Mouse (Mus musculus): Measurements from ENCODE around the gene Nxn. TPM values are rescaled to one million over a fixed set of nuclear protein-coding genes. Genes with fewer than 3 reads are reported as not detected.

Nxn gene
- polyA plus RNA-seq, 1 experiment from 2014 or later, result 22.3 TPM

- 75% methylated on average over 4 of the region's 4 CpGs for WGBS
- H3K36me3 ChIP-seq (replicated peaks), result no peaks in the 10 kb centered on the region
These were observed 93.4 kb downstream of the Nxn start for GRCm38 (mm10) chr11:76305571-76305970.

GRCm38 (mm10) chr11:76303368-76303767 is 95.6 kb downstream of the Nxn start:
- H3K4me2 ChIP-seq, result no peak overlapping the region
- H3K36me3 ChIP-seq (replicated peaks), result no peaks in the 10 kb centered on the region
- WGBS, result 61% methylated on average over 11 of the region's 11 CpGs
- H3K4me1 ChIP-seq, result no peaks in the 10 kb centered on the region
- H3K27ac ChIP-seq, result no peak overlapping the region
- H3K4me3 ChIP-seq, result no peak overlapping the region
- H3K9me3 ChIP-seq, result no peaks in the 10 kb centered on the region
- no peak for ATAC-seq (replicated peaks)
- H3K27me3 ChIP-seq (replicated peaks), result no peaks in the 10 kb centered on the region
- H3K9ac ChIP-seq, result no peak overlapping the region

More at GRCm38 (mm10) chr11:76305571-76305970, 93.4 kb downstream of the Nxn start:
- no peaks in the 10 kb centered on the region for H3K9me3 ChIP-seq
- no peaks in the 10 kb centered on the region for H3K4me1 ChIP-seq
- H3K4me3 ChIP-seq, result no peak overlapping the region
- H3K27me3 ChIP-seq (replicated peaks), result no peaks in the 10 kb centered on the region
- no peak overlapping the region for H3K9ac ChIP-seq
- H3K4me2 ChIP-seq, result no peak overlapping the region
- no peak overlapping the region for H3K27ac ChIP-seq
- ATAC-seq (replicated peaks), result no peak

- WGBS, result 89% methylated on average over 5 of the region's 5 CpGs
- no peak for ATAC-seq (replicated peaks)
- no peaks in the 10 kb centered on the region for H3K27me3 ChIP-seq (replicated peaks)
- no peak overlapping the region for H3K4me3 ChIP-seq
- 0 out of 2 replicates have a peak, but pooled peaks cover 4% of the 10 kb centered on the region for H3K4me1 ChIP-seq
- H3K27ac ChIP-seq, result no peak overlapping the region
- H3K36me3 ChIP-seq (replicated peaks), result no peaks in the 10 kb centered on the region
- no peak overlapping the region for H3K4me2 ChIP-seq
- no peak overlapping the region for H3K9ac ChIP-seq
- no peaks in the 10 kb centered on the region for H3K9me3 ChIP-seq
These were observed 98.1 kb downstream of the Nxn start for GRCm38 (mm10) chr11:76300862-76301261.

- 0 out of 2 replicates have a peak, but pooled peaks cover 9% of the 10 kb centered on the region for H3K4me1 ChIP-seq
- WGBS, result 65% methylated on average over 9 of the region's 9 CpGs
These were observed 100.4 kb downstream of the Nxn start for GRCm38 (mm10) chr11:76298457-76299000.

GRCm38 (mm10) chr11:76297252-76297651 is 101.7 kb downstream of the Nxn start:
- WGBS, result 49% methylated on average over 9 of the region's 9 CpGs
- no peak for ATAC-seq (replicated peaks)
- no peaks in the 10 kb centered on the region for H3K9me3 ChIP-seq
- no peaks in the 10 kb centered on the region for H3K27me3 ChIP-seq (replicated peaks)
- no peaks in the 10 kb centered on the region for H3K36me3 ChIP-seq (replicated peaks)
- no peak overlapping the region for H3K9ac ChIP-seq
- H3K4me2 ChIP-seq, result no peak overlapping the region
- H3K27ac ChIP-seq, result no peak overlapping the region
- H3K4me3 ChIP-seq, result no peak overlapping the region
- peaks cover 18% of the 10 kb centered on the region; the same call in 1 of the 2 replicates for H3K4me1 ChIP-seq

More at GRCm38 (mm10) chr11:76298457-76299000, 100.4 kb downstream of the Nxn start:
- Histone ChIP-seq H3K27me3 (replicated peaks) (no peaks in the 10 kb centered on the region), H3K4me3 (no peak overlapping the region), H3K27ac (no peak overlapping the region), H3K9me3 (no peaks in the 10 kb centered on the region), H3K4me2 (no peak overlapping the region), H3K36me3 (replicated peaks) (no peaks in the 10 kb centered on the region), H3K9ac (no peak overlapping the region)
- no peak for ATAC-seq (replicated peaks)

GRCm38 (mm10) chr11:76294836-76295235 is 104.1 kb downstream of the Nxn start:
- H3K36me3 ChIP-seq (replicated peaks), result no peaks in the 10 kb centered on the region
- no peak overlapping the region for H3K4me2 ChIP-seq
- 10% methylated on average over 9 of the region's 9 CpGs for WGBS
- no peak overlapping the region for H3K4me3 ChIP-seq
- H3K27me3 ChIP-seq (replicated peaks), result no peaks in the 10 kb centered on the region
- no peak overlapping the region for H3K27ac ChIP-seq
- peaks cover 26% of the 10 kb centered on the region; the same call in 1 of the 2 replicates for H3K4me1 ChIP-seq
- no peaks in the 10 kb centered on the region for H3K9me3 ChIP-seq
- no peak for ATAC-seq (replicated peaks)
- H3K9ac ChIP-seq, result no peak overlapping the region

GRCm38 (mm10) chr11:76294078-76294477 is 104.9 kb downstream of the Nxn start:
- H3K4me3 ChIP-seq, result no peak overlapping the region
- no peaks in the 10 kb centered on the region for H3K36me3 ChIP-seq (replicated peaks)
- ATAC-seq (replicated peaks), result no peak
- WGBS, result 18% methylated on average over 5 of the region's 5 CpGs
- no peak overlapping the region for H3K4me2 ChIP-seq
- H3K9me3 ChIP-seq, result no peaks in the 10 kb centered on the region
- H3K9ac ChIP-seq, result no peak overlapping the region
- H3K4me1 ChIP-seq, result peaks cover 27% of the 10 kb centered on the region; the same call in 1 of the 2 replicates
- H3K27me3 ChIP-seq (replicated peaks), result no peaks in the 10 kb centered on the region
- no peak overlapping the region for H3K27ac ChIP-seq

GRCm38 (mm10) chr11:76292831-76293230 is 106.1 kb downstream of the Nxn start:
- H3K9ac ChIP-seq, result no peak overlapping the region
- no peaks in the 10 kb centered on the region for H3K9me3 ChIP-seq
- H3K27me3 ChIP-seq (replicated peaks), result no peaks in the 10 kb centered on the region
- peak overlapping the region; percentile 23 for H3K27ac ChIP-seq
- H3K4me3 ChIP-seq, result no peak overlapping the region
- H3K36me3 ChIP-seq (replicated peaks), result no peaks in the 10 kb centered on the region
- H3K4me2 ChIP-seq, result no peak overlapping the region
- 59% methylated on average over 6 of the region's 6 CpGs for whole genome bisulfite sequencing
- peaks cover 27% of the 10 kb centered on the region; the same call in 1 of the 2 replicates for H3K4me1 ChIP-seq
- ATAC-seq (replicated peaks), result no peak

- Histone ChIP-seq H3K4me2 (no peak overlapping the region), H3K4me3 (no peak overlapping the region), H3K27ac (peak overlapping the region; percentile 23; the same call in 1 of the 2 replicates), H3K9ac (no peak overlapping the region), H3K36me3 (replicated peaks) (no peaks in the 10 kb centered on the region), H3K9me3 (no peaks in the 10 kb centered on the region), H3K4me1 (peaks cover 30% of the 10 kb centered on the region; the same call in 1 of the 2 replicates), H3K27me3 (replicated peaks) (no peaks in the 10 kb centered on the region)
- WGBS, result 87% methylated on average over 15 of the region's 15 CpGs
- no peak for ATAC-seq (replicated peaks)
These were observed 106.5 kb downstream of the Nxn start for GRCm38 (mm10) chr11:76292398-76292797.

- Histone ChIP-seq H3K4me2 (no peak overlapping the region), H3K9ac (no peak overlapping the region), H3K36me3 (replicated peaks) (no peaks in the 10 kb centered on the region), H3K27ac (0 out of 2 replicates have a peak overlapping the region, but pooled peaks have one; percentile 23), H3K27me3 (replicated peaks) (no peaks in the 10 kb centered on the region), H3K4me3 (no peak overlapping the region), H3K9me3 (no peaks in the 10 kb centered on the region), H3K4me1 (peaks cover 34% of the 10 kb centered on the region; the same call in 1 of the 2 replicates)
- WGBS, result 79% methylated on average over 4 of the region's 4 CpGs
- no peak for ATAC-seq (replicated peaks)
These were observed 107.0 kb downstream of the Nxn start for GRCm38 (mm10) chr11:76291960-76292359.

- no peaks in the 10 kb centered on the region for H3K36me3 ChIP-seq (replicated peaks)
- no peak overlapping the region for H3K4me2 ChIP-seq
- no peak overlapping the region for H3K4me3 ChIP-seq
- H3K27me3 ChIP-seq (replicated peaks), result no peaks in the 10 kb centered on the region
- 0 out of 2 replicates have a peak, but pooled peaks have one; percentile 58 for ATAC-seq (replicated peaks)
- peak overlapping the region; percentile 70 for H3K27ac ChIP-seq
- 15% methylated on average over 11 of the region's 11 CpGs for WGBS
- H3K9ac ChIP-seq, result no peak overlapping the region
- no peaks in the 10 kb centered on the region for H3K9me3 ChIP-seq
- peaks cover 33% of the 10 kb centered on the region; the same call in 1 of the 2 replicates for H3K4me1 ChIP-seq
These were observed 108.6 kb downstream of the Nxn start for GRCm38 (mm10) chr11:76290367-76290766.

GRCm38 (mm10) chr11:76288645-76289044 is 110.3 kb downstream of the Nxn start:
- no peak for ATAC-seq (replicated peaks)
- H3K27me3 ChIP-seq (replicated peaks), result no peaks in the 10 kb centered on the region
- no peak overlapping the region for H3K27ac ChIP-seq
- 83% methylated on average over 6 of the region's 6 CpGs for WGBS
- H3K36me3 ChIP-seq (replicated peaks), result no peaks in the 10 kb centered on the region
- H3K9ac ChIP-seq, result no peak overlapping the region
- H3K4me2 ChIP-seq, result no peak overlapping the region
- peaks cover 28% of the 10 kb centered on the region; the same call in 1 of the 2 replicates for H3K4me1 ChIP-seq
- no peaks in the 10 kb centered on the region for H3K9me3 ChIP-seq
- no peak overlapping the region for H3K4me3 ChIP-seq

- Histone ChIP-seq H3K27ac (no peak overlapping the region), H3K4me1 (peaks cover 19% of the 10 kb centered on the region; the same call in 1 of the 2 replicates), H3K4me3 (no peak overlapping the region), H3K27me3 (replicated peaks) (no peaks in the 10 kb centered on the region), H3K9ac (no peak overlapping the region), H3K36me3 (replicated peaks) (no peaks in the 10 kb centered on the region), H3K9me3 (no peaks in the 10 kb centered on the region), H3K4me2 (no peak overlapping the region)
- ATAC-seq (replicated peaks), result no peak
- WGBS, result 45% methylated on average over 10 of the region's 10 CpGs
These were observed 111.6 kb downstream of the Nxn start for GRCm38 (mm10) chr11:76287301-76287700.
